Mouse (Mus musculus): ENCODE results near the gene Pbld1.

DNA sequence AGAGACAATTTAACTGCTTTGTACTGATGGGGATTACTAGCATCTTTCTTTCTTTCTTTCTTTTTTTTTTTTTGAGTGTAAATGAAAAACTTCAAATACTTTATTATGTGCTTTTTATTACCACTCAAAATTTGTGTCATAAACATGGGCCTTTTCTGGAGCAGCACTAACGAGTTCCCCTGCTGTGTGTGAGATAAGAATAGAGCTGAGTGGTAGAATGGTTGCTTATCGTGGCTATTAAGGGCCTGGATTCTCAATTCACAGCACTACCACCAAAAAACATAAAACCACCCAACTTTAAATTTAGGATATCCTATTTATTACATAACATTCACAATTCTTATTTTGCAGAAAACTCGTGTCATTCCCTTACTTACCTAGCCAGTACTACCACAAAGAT, 46.5 kb upstream of the Pbld1 start:
- TF ChIP-seq GATA1 (IDR thresholded peaks at IDR 0.05; ENCODE audit: borderline replicate concordance, low read length), result no peak
- TF ChIP-seq FLI1 (IDR thresholded peaks at IDR 0.05; ENCODE audit: low read length), result no peak

Measured in megakaryocyte, embryonic 14.5 days (primary cell).